Mouse (Mus musculus) spleen, adult 18-20 months (tissue): Measurements from ENCODE around the gene Arpc3.
"Not testable (repeated sequence)": the region's sequence is repeated elsewhere in the genome, so short reads cannot be mapped to it uniquely, and the experiment has no call there.

Source experiments
- DNase-seq, 2 experiments: peaks; one replicate each; pipeline ENCODE4 v3.0.0; 2022; ENCODE audit warnings: mixed read lengths in 2 of 2

The Arpc3 gene

DNA sequence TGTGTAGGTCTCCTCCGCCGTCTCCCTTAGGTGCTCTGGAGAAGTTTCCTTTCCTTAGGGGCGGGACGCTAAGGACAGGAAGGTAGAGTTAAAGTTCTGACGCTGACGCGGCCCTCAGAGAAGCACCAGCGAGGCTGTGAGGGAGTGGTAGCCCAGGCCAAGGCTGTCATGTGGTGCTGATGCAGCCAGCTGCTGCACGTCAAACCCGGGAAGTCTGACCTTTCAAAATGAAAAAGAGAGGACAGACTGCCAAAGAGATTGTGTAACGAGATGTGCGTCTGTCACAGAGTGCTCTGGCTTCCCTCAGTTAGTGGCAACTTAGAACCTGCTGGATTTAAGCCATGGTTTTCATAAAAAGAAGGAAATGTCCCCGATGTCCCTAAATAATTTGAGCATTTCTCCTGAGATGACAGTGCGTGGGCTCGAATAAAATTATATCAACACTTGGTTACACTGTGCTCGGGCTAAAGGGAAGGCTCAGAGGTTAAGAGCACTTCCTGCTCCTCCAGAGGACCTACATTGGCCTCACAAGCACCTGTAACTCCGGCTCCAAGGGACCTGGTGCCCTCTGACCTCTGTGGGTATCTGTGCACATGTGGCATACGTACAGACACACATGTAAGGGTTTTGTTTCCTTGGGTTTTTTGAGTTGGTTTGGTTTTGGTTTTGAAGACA, 9.1 kb downstream of the Arpc3 start:
- no peak for DNase-seq

- DNase-seq = peak in 1 of 2 experiments; percentile 60
These were observed 9.6 kb downstream of the Arpc3 start for GRCm38 (mm10) chr5:122401303-122401640.

- no peak for DNase-seq
These were observed 10.5 kb downstream of the Arpc3 start for GRCm38 (mm10) chr5:122402160-122402559.

- DNase-seq = no peak
These were observed 11.1 kb downstream of the Arpc3 start for GRCm38 (mm10) chr5:122402772-122403171.

GRCm38 (mm10) chr5:122403362-122403761, 11.7 kb downstream of the Arpc3 start:
- no peak for DNase-seq

GRCm38 (mm10) chr5:122405537-122405936, 13.9 kb downstream of the Arpc3 start:
- no peak for DNase-seq

GRCm38 (mm10) chr5:122409692-122410645, 18.3 kb downstream of the Arpc3 start:
- no peak for DNase-seq

GRCm38 (mm10) chr5:122411892-122412291, 20.2 kb downstream of the Arpc3 start:
- DNase-seq = no peak

- no peak for DNase-seq
These were observed 21.1 kb downstream of the Arpc3 start for GRCm38 (mm10) chr5:122412826-122413225.

- no peak for DNase-seq
These were observed 22.7 kb downstream of the Arpc3 start for GRCm38 (mm10) chr5:122414351-122414750.

DNA sequence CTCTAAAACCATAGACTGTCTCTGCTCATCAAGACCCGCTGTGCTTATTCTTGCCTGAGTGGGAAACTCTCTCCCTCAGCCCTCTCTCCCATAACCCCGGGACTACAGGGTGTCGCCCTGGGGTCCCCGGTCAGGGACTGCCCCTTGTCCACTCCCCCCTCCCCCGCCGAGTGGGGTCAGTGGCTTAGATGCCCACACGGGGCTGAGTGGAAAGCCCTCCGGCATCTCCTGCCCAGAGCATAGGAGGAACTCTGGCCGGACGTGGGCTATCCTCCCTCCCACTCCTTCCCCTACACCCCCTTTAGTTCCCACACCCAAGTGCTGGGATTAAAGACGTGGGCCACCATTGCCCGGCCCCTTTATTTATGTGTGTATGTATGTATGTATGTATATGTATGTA, 23.8 kb downstream of the Arpc3 start:
- no peak for DNase-seq

- DNase-seq = not testable (repeated sequence)
These were observed 29.0 kb downstream of the Arpc3 start for GRCm38 (mm10) chr5:122420676-122421075.

- no peak for DNase-seq
These were observed 29.8 kb downstream of the Arpc3 start, which contains the start of gene Anapc7 for GRCm38 (mm10) chr5:122421271-122422068. Gene Anapc7, plus strand, starts transcription at chr5:122421693.

- DNase-seq = peak; percentile 69 to 91
These were observed 30.6 kb downstream of the Arpc3 start for GRCm38 (mm10) chr5:122422071-122422964.

DNA sequence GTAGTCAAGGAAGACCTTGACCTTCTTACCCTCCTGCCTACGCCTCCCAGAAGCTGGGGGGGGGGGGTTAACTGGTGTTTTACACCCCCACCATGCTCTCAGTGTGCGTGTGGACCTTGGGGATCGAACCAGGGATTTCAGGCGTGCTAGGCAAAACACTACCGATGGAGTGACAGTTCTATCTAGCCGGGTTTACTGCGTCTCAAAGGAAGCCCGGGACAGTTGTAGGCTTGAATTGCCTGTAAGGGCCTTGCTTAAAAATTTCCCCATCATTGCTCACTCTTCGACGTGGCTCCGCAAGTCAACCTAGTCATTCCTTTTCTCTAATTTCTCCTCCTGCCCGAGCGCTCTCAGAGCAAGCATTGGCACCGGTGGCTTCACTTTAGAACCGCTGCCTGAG, 31.4 kb downstream of the Arpc3 start:
- no peak for DNase-seq

DNA sequence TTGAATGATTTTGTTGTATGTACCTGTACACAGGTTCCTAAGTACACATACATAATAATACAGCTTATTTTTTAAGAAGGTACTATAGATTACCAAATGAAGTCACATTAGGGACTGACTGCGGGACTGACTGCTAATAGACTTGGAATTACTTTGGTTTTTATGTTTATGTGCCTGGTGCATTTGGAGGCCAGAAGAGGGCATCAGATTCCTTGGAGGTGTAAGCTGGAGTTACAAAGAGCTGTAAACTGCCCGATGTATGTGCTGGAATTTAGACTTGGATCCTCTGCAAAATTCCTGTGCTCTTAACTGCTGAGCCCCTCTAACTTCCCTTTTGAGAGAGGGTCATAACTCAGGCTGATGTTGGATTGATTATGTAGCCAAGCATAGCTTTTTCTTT, 33.9 kb downstream of the Arpc3 start:
- DNase-seq = no peak

GRCm38 (mm10) chr5:122430036-122430775, 38.5 kb downstream of the Arpc3 start:
- no peak for DNase-seq

GRCm38 (mm10) chr5:122431221-122431620, 39.5 kb downstream of the Arpc3 start:
- DNase-seq = no peak

- DNase-seq = no peak
These were observed 42.9 kb downstream of the Arpc3 start for GRCm38 (mm10) chr5:122434541-122434940.

GRCm38 (mm10) chr5:122439400-122440094, 47.9 kb downstream of the Arpc3 start:
- no peak for DNase-seq
